Mouse (Mus musculus) frontal cortex, postnatal 10 days (tissue): ENCODE results near the gene Magi2.
A peak's percentile ranks its signal among the peaks of the same experiment; 100 is the strongest.
"Not testable (repeated sequence)": the region's sequence is repeated elsewhere in the genome, so short reads cannot be mapped to it uniquely, and the experiment has no call there.

Experiments used
- DNase-seq, 2 experiments: peaks; one replicate each; pipeline ENCODE4 v3.0.0; 2022; ENCODE audit warnings: low spot score in 2 of 2, mixed read lengths in 1 of 2

Magi2 gene

DNA sequence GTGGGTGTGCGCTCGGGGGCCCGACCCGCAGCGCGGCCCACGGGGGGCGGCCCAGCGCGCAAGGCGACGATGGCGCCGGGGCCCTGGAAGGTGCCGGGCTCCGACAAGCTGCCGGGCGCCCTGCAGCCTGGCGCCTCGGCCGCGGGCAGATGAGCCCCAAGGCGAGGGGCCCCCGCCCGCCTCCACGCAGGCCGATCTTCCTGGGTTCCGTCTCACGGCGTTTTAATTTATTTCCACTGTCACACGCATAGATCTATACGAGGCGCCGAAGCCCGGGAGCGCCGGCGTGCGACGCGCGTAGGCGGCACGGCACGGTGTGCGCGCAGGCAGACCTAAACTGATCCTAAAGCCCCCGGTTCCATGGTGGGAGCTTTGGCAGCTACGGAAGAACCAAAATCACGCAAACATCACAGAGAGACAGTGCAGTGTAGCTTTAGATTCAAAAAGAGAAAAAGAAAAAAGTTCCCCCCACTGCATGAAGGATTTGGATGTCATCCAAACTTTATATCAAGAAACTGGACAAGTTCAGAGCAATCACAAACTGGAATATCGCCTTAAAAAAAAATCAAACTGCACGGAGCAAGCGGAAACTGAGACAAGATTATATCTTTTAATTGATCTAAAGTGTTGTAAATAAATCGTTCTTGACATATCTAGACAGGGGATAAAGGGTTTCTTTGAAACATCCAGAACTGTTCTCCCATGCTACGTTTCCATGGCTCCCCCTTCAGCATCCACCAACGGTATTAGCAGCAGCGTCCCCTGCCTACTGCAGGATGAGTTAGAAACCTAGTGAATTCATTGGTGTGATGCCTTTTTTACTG, 1475.9 kb downstream of the Magi2 start:
- DNase-seq = peak; percentile 37 to 45

- DNase-seq = no peak
Measured at GRCm38 (mm10) chr5:20703304-20703700, 1476.5 kb downstream of the Magi2 start.

DNA sequence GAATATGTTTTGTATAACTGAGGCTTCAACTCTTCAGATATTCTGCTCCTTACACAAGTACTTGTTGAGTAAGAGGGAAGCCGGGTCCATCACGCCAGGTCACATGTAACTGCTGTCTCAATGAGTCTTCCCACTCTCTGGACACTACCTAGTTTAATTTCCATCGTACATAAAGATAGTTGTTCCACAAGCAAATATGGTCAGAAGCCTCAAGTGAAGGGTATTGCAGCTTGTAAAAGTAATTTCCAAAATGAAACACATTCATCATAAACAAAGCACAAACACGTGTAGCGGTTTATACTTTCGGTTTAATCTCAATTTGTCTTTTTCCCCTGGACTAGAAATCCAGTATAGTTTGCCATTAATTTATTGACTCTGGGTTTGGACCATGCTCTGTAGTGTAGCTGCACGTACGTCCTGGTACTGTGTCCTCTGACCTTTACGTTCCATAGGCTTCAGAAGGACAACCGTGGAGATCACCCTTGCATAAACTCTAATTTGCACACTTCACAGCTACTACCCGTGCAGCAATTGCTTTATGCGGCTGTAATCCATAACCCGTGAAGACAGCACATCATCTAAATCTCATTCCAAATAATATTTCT, 1477.2 kb downstream of the Magi2 start:
- no peak for DNase-seq

DNA sequence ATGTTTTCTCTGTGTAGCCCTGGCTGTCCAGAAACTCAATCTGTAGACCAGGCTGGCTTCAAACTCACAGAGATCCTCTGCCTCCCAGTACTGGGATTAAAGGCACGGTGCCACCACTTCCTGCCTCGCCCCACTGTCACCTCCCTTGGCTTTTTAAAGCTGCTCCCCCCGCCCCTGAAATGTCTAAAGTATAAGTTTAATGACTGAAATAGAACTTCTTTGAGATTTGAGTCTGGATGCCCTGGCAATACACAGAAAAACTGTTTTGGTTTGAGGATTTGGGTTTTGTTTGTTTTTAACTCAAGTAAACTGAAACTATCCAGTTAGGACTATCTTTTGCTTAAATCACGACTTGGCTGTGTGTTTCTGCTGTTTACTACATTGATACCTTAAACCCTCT, 1478.0 kb downstream of the Magi2 start:
- no peak for DNase-seq

- not testable (repeated sequence) for DNase-seq
Measured at GRCm38 (mm10) chr5:20706322-20707282, 1479.8 kb downstream of the Magi2 start.

- not testable (repeated sequence) for DNase-seq
Measured at GRCm38 (mm10) chr5:20710845-20711244, 1484.0 kb downstream of the Magi2 start.

- DNase-seq = not testable (repeated sequence)
Measured at GRCm38 (mm10) chr5:20714619-20715018, 1487.8 kb downstream of the Magi2 start.

GRCm38 (mm10) chr5:20715980-20716379, 1489.1 kb downstream of the Magi2 start:
- not testable (repeated sequence) for DNase-seq

DNA sequence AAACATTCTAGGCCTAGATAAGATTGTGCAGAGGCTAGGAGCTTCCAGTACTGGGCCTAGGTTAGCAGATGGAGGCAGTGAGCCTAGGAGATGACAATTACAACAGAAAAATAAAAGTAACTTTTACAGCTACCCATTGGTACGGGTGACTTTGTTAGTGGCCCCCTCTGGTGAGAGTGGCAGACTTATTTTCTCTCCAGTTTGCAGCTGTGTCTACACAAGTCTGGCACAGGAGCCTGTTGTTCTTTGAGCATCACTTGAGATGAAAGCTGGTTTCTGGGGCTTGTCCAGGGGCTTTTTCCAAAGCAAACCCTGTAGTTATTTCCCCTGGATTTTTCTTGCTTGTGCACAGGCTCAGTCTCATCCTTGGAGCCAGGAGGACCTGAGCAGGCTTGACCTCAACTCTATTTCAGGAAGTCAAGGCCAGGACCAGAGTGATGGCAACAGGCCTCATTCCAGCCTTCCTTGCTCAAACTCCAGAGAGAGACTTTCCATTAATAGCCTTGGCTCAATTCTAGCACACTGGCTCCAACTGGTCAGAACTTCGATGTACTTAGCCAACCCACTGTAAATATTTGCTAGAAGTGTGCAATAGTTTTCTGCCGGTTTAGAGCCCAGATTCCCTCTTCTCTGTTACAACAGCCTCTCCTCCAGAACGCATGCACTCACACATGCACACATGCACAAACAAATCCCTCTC, 1493.5 kb downstream of the Magi2 start:
- DNase-seq = no peak

DNA sequence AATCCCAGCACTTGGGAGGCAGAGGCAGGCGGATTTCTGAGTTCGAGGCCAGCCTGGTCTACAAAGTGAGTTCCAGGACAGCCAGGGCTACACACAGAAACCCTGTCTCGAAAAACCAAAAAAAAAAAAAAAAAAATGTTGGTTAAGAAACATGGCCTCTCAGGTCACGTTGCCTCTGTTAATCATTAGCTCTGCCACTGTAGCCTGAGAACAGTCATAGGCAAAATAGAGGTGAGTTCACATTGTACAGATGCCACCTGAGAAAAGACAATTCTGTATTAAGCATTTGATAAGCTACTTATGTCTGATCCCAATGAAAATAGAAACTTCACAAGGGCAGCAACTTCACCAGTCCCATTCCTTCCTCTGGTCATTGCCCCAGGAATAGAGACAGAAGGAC, 1496.4 kb downstream of the Magi2 start:
- not testable (repeated sequence) for DNase-seq

GRCm38 (mm10) chr5:20738795-20739194, 1512.0 kb downstream of the Magi2 start:
- DNase-seq = no peak

DNA sequence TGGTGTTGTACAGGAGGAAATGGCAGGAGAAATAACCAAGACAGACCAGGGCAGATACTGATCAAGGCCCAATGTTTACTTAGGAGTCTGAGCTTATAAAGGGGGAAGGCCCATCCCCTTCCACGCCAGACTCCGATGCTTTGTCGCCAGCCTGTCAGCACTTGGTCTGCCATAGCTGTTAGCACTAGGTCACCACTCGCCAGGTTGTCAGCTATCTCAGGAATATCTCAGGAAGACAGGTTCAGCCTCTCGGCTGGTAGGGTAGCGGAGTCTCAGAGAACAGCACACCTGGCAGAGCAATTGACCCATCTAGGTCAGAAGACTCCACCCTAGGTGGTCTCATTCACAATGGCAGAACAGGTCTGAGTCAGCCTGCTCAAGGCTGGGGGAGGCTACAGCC, 1514.4 kb downstream of the Magi2 start:
- DNase-seq = no peak

- DNase-seq = no peak
Measured at GRCm38 (mm10) chr5:20741936-20742335, 1515.1 kb downstream of the Magi2 start.

- DNase-seq = no peak
Measured at GRCm38 (mm10) chr5:20748142-20748541, 1521.3 kb downstream of the Magi2 start.

- DNase-seq = no peak
Measured at GRCm38 (mm10) chr5:20748856-20749255, 1522.0 kb downstream of the Magi2 start.

- no peak for DNase-seq
Measured at GRCm38 (mm10) chr5:20749535-20749934, 1522.7 kb downstream of the Magi2 start.

- no peak for DNase-seq
Measured at GRCm38 (mm10) chr5:20751000-20751399, 1524.2 kb downstream of the Magi2 start.

DNA sequence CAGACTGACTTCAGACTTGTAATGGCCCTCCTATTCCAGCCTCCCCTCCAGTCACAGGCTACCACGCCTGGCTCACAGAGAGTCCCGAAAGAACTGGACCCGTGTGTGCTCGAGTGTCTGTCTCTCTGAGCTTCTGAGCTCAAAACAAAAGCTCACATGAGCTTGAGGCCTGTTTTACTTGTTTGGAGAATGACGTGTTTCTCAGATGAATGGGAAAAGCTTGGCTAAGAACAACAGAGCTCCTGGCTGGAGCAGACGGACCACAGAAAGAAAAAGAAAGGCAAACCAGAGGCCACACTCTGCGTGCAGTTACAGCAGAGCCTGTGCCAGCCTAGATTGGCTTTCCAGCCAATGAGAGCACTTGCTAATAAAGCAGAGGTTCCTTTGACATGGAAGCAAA, 1524.9 kb downstream of the Magi2 start:
- no peak for DNase-seq

GRCm38 (mm10) chr5:20753096-20753495, 1526.3 kb downstream of the Magi2 start:
- no peak for DNase-seq

DNA sequence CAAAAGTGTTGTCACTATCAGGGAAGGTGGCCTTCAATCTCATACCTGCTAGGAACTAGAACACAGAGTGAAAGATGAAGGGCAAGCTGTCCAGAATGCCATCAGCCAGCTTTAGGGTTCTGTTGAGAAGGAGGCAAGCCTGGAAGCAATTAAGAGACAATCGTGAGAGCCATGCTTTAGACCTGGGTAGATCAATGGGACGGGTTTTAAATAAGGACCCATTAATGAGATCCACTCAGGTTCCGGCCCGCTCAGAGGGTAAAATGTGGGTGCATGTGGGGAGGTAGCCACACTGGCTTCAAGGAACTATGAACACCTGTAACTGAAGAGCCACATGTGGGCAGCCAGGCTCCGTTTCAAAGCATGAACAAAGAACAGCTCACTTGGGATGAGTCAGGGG, 1527.1 kb downstream of the Magi2 start:
- DNase-seq = no peak
